Mouse (Mus musculus): ENCODE results near the gene Kcne3. TPM values are rescaled to one million over a fixed set of nuclear protein-coding genes. Genes with fewer than 3 reads are reported as not detected.

Kcne3 gene
- polyA plus RNA-seq, 1 experiment from 2014 or later: 0.98 TPM

DNA sequence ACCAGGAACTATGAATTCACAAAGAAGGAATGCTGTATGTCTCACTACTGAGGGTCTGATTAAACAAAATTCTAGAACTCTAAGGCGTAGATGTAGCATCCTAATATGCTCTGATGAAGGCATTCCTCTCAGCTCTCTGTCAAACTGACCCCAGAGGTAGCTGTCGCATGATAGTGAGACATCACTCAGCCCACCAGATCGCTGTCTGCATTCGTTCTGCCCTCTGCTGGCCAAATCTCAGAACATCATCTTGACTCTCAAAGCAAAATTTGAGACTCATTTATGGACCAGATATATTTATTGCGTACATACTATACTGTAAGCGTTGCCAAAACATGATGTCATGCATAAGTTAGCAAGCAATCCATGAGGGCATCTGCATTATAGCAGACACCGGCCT, 11.3 kb downstream of the Kcne3 start:
- Histone ChIP-seq H3K36me3 (replicated peaks) (no peaks in the 10 kb centered on the region), H3K4me3 (no peak overlapping the region), H3K4me1 (no peaks in the 10 kb centered on the region), H3K27me3 (replicated peaks) (peaks cover 3% of the 10 kb centered on the region; the same call in 1 of the 2 replicates), H3K9me3 (no peaks in the 10 kb centered on the region), H3K9ac (no peak overlapping the region), H3K4me2 (no peak overlapping the region), H3K27ac (no peak overlapping the region)
- 0 out of 2 replicates have a peak, but pooled peaks have one; percentile 24 for ATAC-seq (replicated peaks)
- WGBS: 25% methylated on average over 7 of the region's 7 CpGs

DNA sequence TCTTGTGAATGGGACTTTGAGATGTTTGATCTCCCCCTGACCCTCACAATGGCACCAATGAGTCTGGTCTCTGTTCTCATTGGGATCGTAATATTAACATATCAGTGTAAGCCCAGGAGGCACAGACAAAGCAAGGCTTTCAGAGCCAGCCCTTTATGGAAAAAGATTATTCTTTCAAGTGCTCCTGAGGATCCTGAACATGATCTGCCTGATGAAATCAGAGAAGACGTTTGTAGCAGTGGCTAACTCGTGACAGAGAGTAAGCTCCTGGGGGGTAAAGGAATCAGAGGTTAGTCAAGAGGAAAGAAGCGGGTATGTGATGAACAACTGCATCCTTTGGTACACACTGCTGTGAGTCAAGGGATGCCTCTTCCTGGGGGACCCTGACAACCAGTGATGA, 13.9 kb downstream of the Kcne3 start:
- peaks cover 3% of the 10 kb centered on the region; the same call in 1 of the 2 replicates for H3K27me3 ChIP-seq (replicated peaks)
- no peak overlapping the region for H3K4me3 ChIP-seq
- no peak overlapping the region for H3K9ac ChIP-seq
- no peaks in the 10 kb centered on the region for H3K4me1 ChIP-seq
- H3K27ac ChIP-seq: no peak overlapping the region
- no peak overlapping the region for H3K4me2 ChIP-seq
- no peaks in the 10 kb centered on the region for H3K9me3 ChIP-seq
- 29% methylated on average over 4 of the region's 4 CpGs for WGBS
- H3K36me3 ChIP-seq (replicated peaks): no peaks in the 10 kb centered on the region
- no peak for ATAC-seq (replicated peaks)

DNA sequence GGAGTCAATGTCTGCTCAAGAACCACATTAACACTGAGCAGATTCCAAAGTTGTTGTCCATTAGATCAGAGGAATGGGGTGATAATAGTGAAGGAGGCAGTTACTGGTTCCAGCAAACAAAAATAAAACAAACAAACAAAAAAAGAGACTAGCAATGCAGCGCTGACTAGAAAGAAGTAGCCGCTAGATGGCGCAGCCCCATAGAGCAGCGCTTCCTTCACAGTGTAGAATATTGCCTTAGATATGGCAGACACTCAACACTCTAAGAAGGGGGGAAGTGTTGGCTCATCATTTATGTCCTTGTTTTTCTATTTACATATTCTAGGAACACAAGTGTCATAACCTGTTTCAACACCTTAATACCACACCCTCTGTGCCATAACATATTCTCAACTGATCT, 14.5 kb downstream of the Kcne3 start:
- H3K4me1 ChIP-seq: no peaks in the 10 kb centered on the region
- peaks cover 3% of the 10 kb centered on the region; the same call in 1 of the 2 replicates for H3K27me3 ChIP-seq (replicated peaks)
- H3K4me2 ChIP-seq: no peak overlapping the region
- H3K36me3 ChIP-seq (replicated peaks): no peaks in the 10 kb centered on the region
- WGBS: 4% methylated on average over 4 of the region's 4 CpGs
- no peak overlapping the region for H3K9ac ChIP-seq
- H3K27ac ChIP-seq: no peak overlapping the region
- no peaks in the 10 kb centered on the region for H3K9me3 ChIP-seq
- H3K4me3 ChIP-seq: no peak overlapping the region
- peak; percentile 71 for ATAC-seq (replicated peaks)

DNA sequence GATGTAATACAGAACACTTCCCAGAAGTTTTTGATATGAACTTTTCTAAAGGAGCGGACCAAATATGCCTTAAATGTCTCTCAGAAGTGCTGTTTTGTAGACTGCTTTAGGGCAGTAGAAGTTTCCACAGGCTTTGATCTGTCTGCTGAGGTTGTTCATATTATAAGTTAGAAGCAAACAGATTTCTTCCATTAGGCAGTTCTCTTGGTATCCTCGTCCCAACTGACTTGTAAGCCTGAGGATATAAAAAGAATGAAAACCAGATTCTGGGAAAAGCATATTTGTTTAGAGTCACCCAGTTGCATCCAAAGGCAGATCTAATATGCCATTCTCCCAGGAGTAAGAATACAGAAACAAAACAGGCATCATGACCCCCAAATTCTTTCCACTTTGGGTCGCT, 24.9 kb downstream of the Kcne3 start:
- H3K9me3 ChIP-seq: no peaks in the 10 kb centered on the region
- H3K4me2 ChIP-seq: no peak overlapping the region
- 88% methylated on average over 3 of the region's 3 CpGs for WGBS
- no peak overlapping the region for H3K27ac ChIP-seq
- no peak for ATAC-seq (replicated peaks)
- H3K9ac ChIP-seq: no peak overlapping the region
- no peak overlapping the region for H3K4me3 ChIP-seq
- no peaks in the 10 kb centered on the region for H3K27me3 ChIP-seq (replicated peaks)
- no peaks in the 10 kb centered on the region for H3K36me3 ChIP-seq (replicated peaks)
- H3K4me1 ChIP-seq: no peaks in the 10 kb centered on the region

DNA sequence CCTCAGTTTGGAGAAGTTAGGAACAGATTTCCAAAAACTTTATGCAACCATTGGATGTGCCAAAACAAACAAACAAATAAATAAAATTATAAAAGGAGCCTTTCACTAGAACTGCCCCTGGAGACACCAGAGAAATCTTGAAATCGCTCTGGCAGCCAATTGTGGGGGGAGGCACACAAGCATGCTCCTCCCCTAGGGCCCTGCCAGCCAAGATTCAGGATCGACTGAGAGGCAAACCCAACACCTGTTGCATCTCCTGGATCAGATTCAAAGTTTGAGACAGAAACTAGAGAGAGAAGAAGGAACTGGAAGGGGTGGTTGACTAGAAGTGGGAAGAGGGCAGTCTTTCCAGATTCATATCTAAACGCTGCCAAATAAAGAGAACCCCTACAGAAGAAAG, 27.3 kb downstream of the Kcne3 start:
- Histone ChIP-seq H3K4me1 (no peaks in the 10 kb centered on the region), H3K4me3 (no peak overlapping the region), H3K9me3 (no peaks in the 10 kb centered on the region), H3K27me3 (replicated peaks) (no peaks in the 10 kb centered on the region), H3K4me2 (no peak overlapping the region), H3K9ac (no peak overlapping the region), H3K27ac (no peak overlapping the region), H3K36me3 (replicated peaks) (no peaks in the 10 kb centered on the region)
- no peak for ATAC-seq (replicated peaks)
- WGBS: 57% methylated on average over 3 of the region's 3 CpGs

DNA sequence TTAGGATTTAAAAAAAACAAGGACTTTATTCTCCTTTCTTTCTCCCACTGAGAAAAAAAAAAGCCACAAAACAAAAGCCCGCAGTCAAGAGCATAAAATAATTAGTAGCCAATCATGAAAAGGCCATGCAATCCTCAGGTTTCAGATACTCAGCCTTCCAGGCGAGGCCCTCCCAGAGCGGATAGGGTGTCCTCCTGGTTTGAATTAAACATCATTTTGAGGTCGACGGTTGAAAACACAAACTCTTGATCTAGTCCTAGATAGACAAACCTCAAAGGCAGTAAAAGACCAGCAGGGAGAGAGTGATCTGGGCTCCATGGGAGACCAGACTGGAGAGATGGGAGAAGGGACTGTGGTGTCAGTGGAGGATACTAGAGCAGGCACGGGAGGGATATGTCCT, 28.6 kb downstream of the Kcne3 start:
- no peaks in the 10 kb centered on the region for H3K9me3 ChIP-seq
- WGBS: 80% methylated on average over 6 of the region's 6 CpGs
- H3K27ac ChIP-seq: no peak overlapping the region
- no peak for ATAC-seq (replicated peaks)
- no peak overlapping the region for H3K4me2 ChIP-seq
- H3K27me3 ChIP-seq (replicated peaks): no peaks in the 10 kb centered on the region
- no peak overlapping the region for H3K9ac ChIP-seq
- no peaks in the 10 kb centered on the region for H3K4me1 ChIP-seq
- H3K36me3 ChIP-seq (replicated peaks): no peaks in the 10 kb centered on the region
- no peak overlapping the region for H3K4me3 ChIP-seq

DNA sequence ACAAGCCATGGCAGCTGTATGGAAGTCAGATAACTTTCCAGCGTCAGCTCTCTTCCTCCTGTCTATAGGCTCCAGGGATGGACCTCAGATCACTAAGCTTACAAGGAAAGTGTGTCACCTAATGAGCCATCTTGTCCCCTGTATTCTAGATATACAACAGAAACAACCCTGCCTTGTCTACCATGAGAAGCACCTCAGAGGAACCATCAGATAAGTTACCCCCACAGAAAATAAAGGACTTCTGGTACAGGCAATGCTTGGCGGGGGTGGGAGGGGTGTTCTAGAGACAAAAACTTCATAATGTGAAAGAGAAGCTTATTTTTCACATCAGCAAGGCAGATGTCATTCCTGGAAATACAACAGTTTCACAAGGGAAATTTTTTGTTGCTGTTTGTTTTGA, 29.8 kb downstream of the Kcne3 start:
- no peak overlapping the region for H3K9ac ChIP-seq
- H3K27ac ChIP-seq: no peak overlapping the region
- no peaks in the 10 kb centered on the region for H3K4me1 ChIP-seq
- 96% methylated on average over 2 of the region's 2 CpGs for WGBS
- no peaks in the 10 kb centered on the region for H3K27me3 ChIP-seq (replicated peaks)
- no peak overlapping the region for H3K4me3 ChIP-seq
- H3K9me3 ChIP-seq: no peaks in the 10 kb centered on the region
- no peaks in the 10 kb centered on the region for H3K36me3 ChIP-seq (replicated peaks)
- ATAC-seq (replicated peaks): no peak
- no peak overlapping the region for H3K4me2 ChIP-seq

DNA sequence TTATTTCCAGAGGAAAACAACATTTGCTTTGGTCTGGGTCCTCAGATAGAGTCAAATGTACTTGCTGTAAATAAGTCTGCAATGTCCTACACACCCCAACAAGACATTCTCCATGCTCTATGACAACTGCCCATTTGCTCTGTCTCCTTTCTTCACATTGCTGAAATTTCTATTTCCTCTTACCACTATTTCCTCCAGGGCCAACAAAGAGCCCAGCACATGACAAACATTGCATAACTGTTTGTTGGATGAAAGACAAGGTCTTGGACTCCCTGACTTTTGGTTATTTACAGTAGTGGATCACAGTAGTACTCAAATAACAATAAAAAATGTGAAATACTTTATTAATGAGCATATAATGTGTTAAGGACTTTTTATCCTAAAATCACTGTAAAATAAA, 31.6 kb downstream of the Kcne3 start:
- H3K4me3 ChIP-seq: no peak overlapping the region
- H3K27ac ChIP-seq: no peak overlapping the region
- H3K36me3 ChIP-seq (replicated peaks): no peaks in the 10 kb centered on the region
- no peak overlapping the region for H3K9ac ChIP-seq
- H3K27me3 ChIP-seq (replicated peaks): no peaks in the 10 kb centered on the region
- no peaks in the 10 kb centered on the region for H3K4me1 ChIP-seq
- ATAC-seq (replicated peaks): no peak
- H3K9me3 ChIP-seq: no peaks in the 10 kb centered on the region
- no peak overlapping the region for H3K4me2 ChIP-seq

DNA sequence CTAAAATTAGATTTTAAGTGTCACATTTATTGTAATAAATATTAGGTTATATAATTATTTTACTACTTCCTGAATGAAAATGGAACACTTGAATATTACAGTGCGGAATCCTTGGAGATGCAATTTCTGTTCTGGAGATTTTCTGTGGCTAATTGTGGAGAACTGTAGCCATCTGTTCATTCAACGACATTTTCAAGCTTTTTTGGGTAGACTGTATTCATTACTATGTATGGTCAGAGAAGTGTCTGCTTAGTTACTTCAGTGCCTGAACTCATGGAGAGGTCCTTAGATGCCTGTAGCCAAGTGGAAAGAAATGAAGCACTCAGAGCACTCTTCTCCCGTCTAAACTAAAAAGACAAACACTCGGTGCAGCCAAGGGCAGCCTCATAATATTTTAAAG, 38.0 kb downstream of the Kcne3 start:
- H3K9me3 ChIP-seq: no peaks in the 10 kb centered on the region
- H3K27ac ChIP-seq: no peak overlapping the region
- no peak for ATAC-seq (replicated peaks)
- no peak overlapping the region for H3K4me2 ChIP-seq
- peaks cover 23% of the 10 kb centered on the region for H3K4me1 ChIP-seq
- H3K36me3 ChIP-seq (replicated peaks): no peaks in the 10 kb centered on the region
- H3K27me3 ChIP-seq (replicated peaks): no peaks in the 10 kb centered on the region
- H3K9ac ChIP-seq: no peak overlapping the region
- WGBS: 58% methylated on average over 4 of the region's 4 CpGs
- no peak overlapping the region for H3K4me3 ChIP-seq

DNA sequence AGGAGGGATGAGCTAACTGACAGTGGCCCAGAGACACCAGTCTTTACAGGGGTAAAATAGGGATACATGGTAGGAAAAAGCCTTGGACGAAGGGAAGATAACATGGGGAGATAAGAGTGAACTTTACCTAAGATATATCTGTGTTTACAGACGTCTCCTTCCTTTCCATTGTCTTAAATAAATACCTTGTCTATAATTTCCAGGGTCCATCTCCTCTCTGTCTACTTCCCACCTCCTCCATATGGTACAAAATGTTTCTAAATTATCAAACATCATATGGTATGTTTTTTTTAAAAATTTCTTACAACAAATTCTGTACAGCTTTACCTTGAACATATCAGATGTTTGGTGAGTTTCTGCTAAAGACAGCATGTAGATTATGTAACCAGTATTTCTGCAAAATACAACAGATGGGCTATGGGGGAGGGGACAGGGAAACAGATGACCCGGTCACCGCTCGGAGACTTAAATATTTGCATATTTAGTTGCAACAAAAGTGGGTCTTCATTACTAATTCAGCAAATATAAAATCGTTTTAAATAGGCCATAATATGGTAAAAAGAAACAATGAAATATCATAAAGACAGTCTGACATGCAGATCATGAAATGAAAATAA, 38.9 kb downstream of the Kcne3 start:
- no peak for ATAC-seq (replicated peaks)
- H3K4me1 ChIP-seq: peaks cover 23% of the 10 kb centered on the region
- no peak overlapping the region for H3K4me3 ChIP-seq
- H3K27me3 ChIP-seq (replicated peaks): no peaks in the 10 kb centered on the region
- H3K4me2 ChIP-seq: no peak overlapping the region
- H3K9me3 ChIP-seq: no peaks in the 10 kb centered on the region
- 41% methylated on average over 6 of the region's 6 CpGs for WGBS
- no peak overlapping the region for H3K27ac ChIP-seq
- no peak overlapping the region for H3K9ac ChIP-seq
- no peaks in the 10 kb centered on the region for H3K36me3 ChIP-seq (replicated peaks)

DNA sequence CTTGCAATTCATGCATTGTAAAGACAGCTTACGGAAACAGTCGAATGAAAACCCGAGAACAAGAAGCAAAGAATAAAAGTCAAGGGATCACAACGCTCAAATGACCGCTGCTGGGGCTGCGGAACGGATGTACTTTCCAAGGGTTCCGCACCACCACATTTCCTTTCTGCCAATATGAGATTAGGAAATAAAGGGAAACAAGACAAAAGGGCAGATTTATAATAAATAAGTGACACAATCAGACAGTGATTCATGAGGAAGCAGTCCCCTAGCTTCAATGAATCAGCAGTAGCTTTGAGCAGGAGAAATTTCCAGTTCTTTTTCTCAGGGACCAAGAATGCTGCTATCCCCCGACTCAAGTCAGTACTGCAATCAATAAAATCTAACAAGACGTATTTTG, 39.7 kb downstream of the Kcne3 start:
- ATAC-seq (replicated peaks): no peak
- peaks cover 23% of the 10 kb centered on the region for H3K4me1 ChIP-seq
- H3K4me2 ChIP-seq: peak overlapping the region; percentile 42
- H3K27ac ChIP-seq: peak overlapping the region; percentile 83
- WGBS: 9% methylated on average over 10 of the region's 10 CpGs
- H3K9me3 ChIP-seq: no peaks in the 10 kb centered on the region
- peak overlapping the region; percentile 17; the same call in 1 of the 2 replicates for H3K4me3 ChIP-seq
- 0 out of 2 replicates have a peak overlapping the region, but pooled peaks have one; percentile 8 for H3K9ac ChIP-seq
- no peaks in the 10 kb centered on the region for H3K27me3 ChIP-seq (replicated peaks)
- H3K36me3 ChIP-seq (replicated peaks): no peaks in the 10 kb centered on the region

DNA sequence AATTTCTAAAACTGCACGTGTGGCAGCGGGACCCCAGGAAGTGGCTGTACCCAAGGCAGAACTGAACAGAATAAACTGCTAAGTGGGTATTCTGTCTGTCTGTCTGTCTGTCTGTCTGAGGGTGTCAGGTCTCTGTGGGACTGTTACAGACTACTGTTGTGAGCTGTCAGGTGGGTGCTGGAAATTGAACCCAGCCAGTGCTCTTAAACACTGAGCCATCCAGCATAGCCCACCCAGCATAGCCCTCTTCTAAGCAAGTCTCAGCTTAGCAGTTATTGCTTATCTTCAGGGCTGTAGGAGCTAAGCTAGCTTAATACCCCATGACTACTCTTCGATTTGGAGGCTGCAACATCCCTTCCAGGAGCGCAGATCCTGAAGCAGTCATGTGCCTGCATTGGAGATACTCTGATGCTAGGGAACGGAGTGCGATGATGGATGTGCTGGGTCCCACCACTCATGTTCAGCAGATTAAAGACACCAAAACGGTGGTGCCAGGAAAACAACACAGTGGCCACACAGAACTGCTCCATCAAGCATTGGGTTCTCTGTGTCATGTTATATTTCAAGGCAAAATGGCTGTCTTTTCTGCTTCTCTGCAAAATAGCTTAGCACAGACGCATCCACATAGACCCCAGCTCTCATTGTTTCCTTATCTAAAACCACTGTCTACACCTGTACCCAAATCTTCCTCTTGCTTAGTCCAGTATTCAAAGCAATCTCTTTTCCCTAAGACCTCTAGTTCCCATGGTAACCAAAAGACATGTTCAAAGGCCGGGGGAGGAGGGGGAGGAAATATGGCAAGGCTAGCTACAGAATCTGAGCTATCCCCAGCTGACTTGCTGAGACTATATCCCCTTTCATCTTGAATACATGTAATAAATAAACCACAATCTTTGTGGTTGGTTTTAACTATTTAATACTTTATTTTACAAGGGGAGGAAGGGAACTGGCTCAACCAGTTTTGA, 40.6 kb downstream of the Kcne3 start:
- Histone ChIP-seq H3K27me3 (replicated peaks) (no peaks in the 10 kb centered on the region), H3K9me3 (no peaks in the 10 kb centered on the region), H3K4me2 (peak overlapping the region; percentile 9; the same call in 1 of the 2 replicates), H3K4me3 (no peak overlapping the region), H3K27ac (peak overlapping the region; percentile 83), H3K9ac (no peak overlapping the region), H3K4me1 (peaks cover 23% of the 10 kb centered on the region), H3K36me3 (replicated peaks) (no peaks in the 10 kb centered on the region)
- 56% methylated on average over 9 of the region's 9 CpGs for WGBS
- ATAC-seq (replicated peaks): peak; percentile 87
